Mouse (Mus musculus) adrenal gland, adult (tissue): ENCODE measurements around the gene Dbt.

Experiments
- DNase-seq, 2 experiments: peaks; one replicate each; pipeline ENCODE4 v3.0.0; 2022 to 2023; ENCODE audit warnings: low spot score in 1 of 2; ENCODE audit not compliant: inconsistent age in 2 of 2

The Dbt gene

GRCm38 (mm10) chr3:116512904-116513716 lies at the start of gene Dbt:
TSS of gene Dbt (plus strand) at chr3:116513070.
- DNase-seq, result peak; percentile 90 to 95

- DNase-seq, result no peak
Observed at GRCm38 (mm10) chr3:116464318-116464717, 48.6 kb upstream of the Dbt start.

GRCm38 (mm10) chr3:116465709-116466108 lies 47.2 kb upstream of the Dbt start:
- DNase-seq, result no peak

- DNase-seq, result peak; percentile 63 to 70
Observed at GRCm38 (mm10) chr3:116474602-116475001, 38.3 kb upstream of the Dbt start.

GRCm38 (mm10) chr3:116476686-116477298 lies 36.1 kb upstream of the Dbt start:
- DNase-seq, result no peak

GRCm38 (mm10) chr3:116477351-116477750 lies 35.5 kb upstream of the Dbt start:
- no peak for DNase-seq

- DNase-seq, result no peak
Observed at GRCm38 (mm10) chr3:116480119-116480518, 32.8 kb upstream of the Dbt start.

GRCm38 (mm10) chr3:116480937-116481336 lies 31.9 kb upstream of the Dbt start:
- no peak for DNase-seq

GRCm38 (mm10) chr3:116482724-116483123 lies 30.1 kb upstream of the Dbt start:
- DNase-seq, result no peak

GRCm38 (mm10) chr3:116483271-116483670 lies 29.6 kb upstream of the Dbt start:
- DNase-seq, result no peak

GRCm38 (mm10) chr3:116490920-116491319 lies 21.9 kb upstream of the Dbt start:
- DNase-seq, result no peak

GRCm38 (mm10) chr3:116491923-116492454 lies 20.9 kb upstream of the Dbt start:
- DNase-seq, result no peak

- DNase-seq, result no peak
Observed at GRCm38 (mm10) chr3:116493658-116494057, 19.2 kb upstream of the Dbt start.

GRCm38 (mm10) chr3:116495671-116496070 lies 17.2 kb upstream of the Dbt start:
- no peak for DNase-seq

GRCm38 (mm10) chr3:116507772-116508351 lies 5.0 kb upstream of the Dbt start, which contains the start of gene Rtca:
TSS of gene Rtca (minus strand) at chr3:116508208.
- peak; percentile 98 to 99 for DNase-seq

GRCm38 (mm10) chr3:116512151-116512903 lies 543 bp upstream of the Dbt start:
- no peak for DNase-seq

GRCm38 (mm10) chr3:116520141-116520761 lies 7.4 kb downstream of the Dbt start:
- peak; percentile 56 to 84 for DNase-seq

GRCm38 (mm10) chr3:116529741-116530140 lies 16.9 kb downstream of the Dbt start:
- DNase-seq, result no peak

GRCm38 (mm10) chr3:116530826-116531225 lies 18.0 kb downstream of the Dbt start:
- no peak for DNase-seq

GRCm38 (mm10) chr3:116536428-116537199 lies 23.7 kb downstream of the Dbt start:
- peak in 1 of 2 experiments; percentile 43 for DNase-seq
